Mouse (Mus musculus): ENCODE results near the gene Mvp. TPM values are rescaled to one million over a fixed set of nuclear protein-coding genes. Genes with fewer than 3 reads are reported as not detected.
A peak's percentile ranks its signal among the peaks of the same experiment; 100 is the strongest.

Mvp gene
- polyA plus RNA-seq, 1 experiment from 2014 or later = 3.0 TPM

GRCm38 (mm10) chr7:126976878-126977459, 37.5 kb downstream of the Mvp start:
- no peaks in the 10 kb centered on the region for H3K9me3 ChIP-seq (replicated peaks)
- H3K27ac ChIP-seq (replicated peaks) = peak overlapping the region; percentile 99
- H3K27me3 ChIP-seq (ENCODE audit: low read depth, poor library complexity, severe bottlenecking) = no peaks in the 10 kb centered on the region
- WGBS = 29% methylated on average over 14 of the region's 14 CpGs
- peaks cover 17% of the 10 kb centered on the region for H3K4me1 ChIP-seq
- peaks cover 39% of the 10 kb centered on the region for H3K36me3 ChIP-seq
- no peak for DNase-seq (ENCODE audit: low spot score)
- peak overlapping the region; percentile 99 for H3K4me3 ChIP-seq

GRCm38 (mm10) chr7:126975950-126976866, 38.2 kb downstream of the Mvp start, which contains the start of gene Cdiptos:
Gene Cdiptos (minus strand): TSS chr7:126976098.
- H3K4me3 ChIP-seq = peak within 1 kb of the TSS; percentile 99
- H3K27ac ChIP-seq (replicated peaks) = peak within 1 kb of the TSS; percentile 99
- no peaks in the 10 kb centered on the region for H3K9me3 ChIP-seq (replicated peaks)
- no peaks in the 10 kb centered on the region for H3K27me3 ChIP-seq (ENCODE audit: low read depth, poor library complexity, severe bottlenecking)
- peaks cover 17% of the 10 kb centered on the region for H3K4me1 ChIP-seq
- under 1% methylated on average over 55 of the region's 55 CpGs for WGBS
- peak; percentile 97 for DNase-seq (ENCODE audit: low spot score)
- peaks cover 36% of the 10 kb centered on the region for H3K36me3 ChIP-seq

GRCm38 (mm10) chr7:126975893-126975949, 38.7 kb downstream of the Mvp start, which contains the start of gene Cdipt:
Gene Cdipt (plus strand): TSS chr7:126975914.
- H3K36me3 ChIP-seq = peaks cover 31% of the 10 kb centered on the region
- peak within 1 kb of the TSS; percentile 99 for H3K27ac ChIP-seq (replicated peaks)
- no peak for DNase-seq (ENCODE audit: low spot score)
- no peaks in the 10 kb centered on the region for H3K9me3 ChIP-seq (replicated peaks)
- WGBS = 0% methylated on average over 1 of the region's 1 CpGs
- peaks cover 17% of the 10 kb centered on the region for H3K4me1 ChIP-seq
- no peaks in the 10 kb centered on the region for H3K27me3 ChIP-seq (ENCODE audit: low read depth, poor library complexity, severe bottlenecking)
- peak within 1 kb of the TSS; percentile 99 for H3K4me3 ChIP-seq

- Histone ChIP-seq H3K4me3 (peak overlapping the region; percentile 99), H3K27ac (replicated peaks) (peak overlapping the region; percentile 99), H3K4me1 (peaks cover 17% of the 10 kb centered on the region), H3K27me3 (ENCODE audit: low read depth, poor library complexity, severe bottlenecking) (no peaks in the 10 kb centered on the region), H3K9me3 (replicated peaks) (no peaks in the 10 kb centered on the region), H3K36me3 (peaks cover 30% of the 10 kb centered on the region)
- no peak for DNase-seq (ENCODE audit: low spot score)
- WGBS = 19% methylated on average over 8 of the region's 8 CpGs
Measured at GRCm38 (mm10) chr7:126975493-126975892, 38.9 kb downstream of the Mvp start.

GRCm38 (mm10) chr7:126967361-126967760, 47.1 kb downstream of the Mvp start:
- Histone ChIP-seq H3K27ac (replicated peaks) (no peak overlapping the region), H3K36me3 (peaks cover 10% of the 10 kb centered on the region; the same call in 1 of the 2 replicates), H3K27me3 (ENCODE audit: low read depth, poor library complexity, severe bottlenecking) (peaks cover 21% of the 10 kb centered on the region), H3K4me1 (peaks cover 11% of the 10 kb centered on the region), H3K4me3 (no peak overlapping the region), H3K9me3 (replicated peaks) (no peaks in the 10 kb centered on the region)
- DNase-seq (ENCODE audit: low spot score) = no peak
- 70% methylated on average over 6 of the region's 6 CpGs for WGBS

GRCm38 (mm10) chr7:126965568-126965967, 48.9 kb downstream of the Mvp start:
- no peak overlapping the region for H3K27ac ChIP-seq (replicated peaks)
- no peak overlapping the region for H3K4me3 ChIP-seq
- DNase-seq (ENCODE audit: low spot score) = no peak
- H3K4me1 ChIP-seq = peaks cover 11% of the 10 kb centered on the region
- peaks cover 11% of the 10 kb centered on the region; the same call in 1 of the 2 replicates for H3K36me3 ChIP-seq
- H3K9me3 ChIP-seq (replicated peaks) = no peaks in the 10 kb centered on the region
- peaks cover 35% of the 10 kb centered on the region for H3K27me3 ChIP-seq (ENCODE audit: low read depth, poor library complexity, severe bottlenecking)
- WGBS = 86% methylated on average over 3 of the region's 3 CpGs

GRCm38 (mm10) chr7:126963548-126964286, 50.7 kb downstream of the Mvp start:
- H3K4me3 ChIP-seq = peak overlapping the region; percentile 22
- peak; percentile 39 for DNase-seq (ENCODE audit: low spot score)
- no peaks in the 10 kb centered on the region for H3K9me3 ChIP-seq (replicated peaks)
- 30% methylated on average over 19 of the region's 19 CpGs for WGBS
- peaks cover 8% of the 10 kb centered on the region; the same call in 1 of the 2 replicates for H3K36me3 ChIP-seq
- H3K27ac ChIP-seq (replicated peaks) = no peak overlapping the region
- peaks cover 35% of the 10 kb centered on the region for H3K27me3 ChIP-seq (ENCODE audit: low read depth, poor library complexity, severe bottlenecking)
- H3K4me1 ChIP-seq = peaks cover 11% of the 10 kb centered on the region

GRCm38 (mm10) chr7:126961965-126962364, 52.5 kb downstream of the Mvp start:
- Histone ChIP-seq H3K27me3 (ENCODE audit: low read depth, poor library complexity, severe bottlenecking) (peaks cover 35% of the 10 kb centered on the region), H3K27ac (replicated peaks) (no peak overlapping the region), H3K36me3 (peaks cover 4% of the 10 kb centered on the region; the same call in 1 of the 2 replicates), H3K9me3 (replicated peaks) (no peaks in the 10 kb centered on the region), H3K4me3 (no peak overlapping the region), H3K4me1 (peaks cover 7% of the 10 kb centered on the region)
- 79% methylated on average over 4 of the region's 4 CpGs for WGBS
- no peak for DNase-seq (ENCODE audit: low spot score)

- Histone ChIP-seq H3K4me1 (peaks cover 7% of the 10 kb centered on the region), H3K4me3 (no peak overlapping the region), H3K36me3 (0 out of 2 replicates have a peak, but pooled peaks cover 3% of the 10 kb centered on the region), H3K27me3 (ENCODE audit: low read depth, poor library complexity, severe bottlenecking) (peaks cover 35% of the 10 kb centered on the region), H3K27ac (replicated peaks) (no peak overlapping the region), H3K9me3 (replicated peaks) (no peaks in the 10 kb centered on the region)
- DNase-seq (ENCODE audit: low spot score) = no peak
- 85% methylated on average over 5 of the region's 5 CpGs for WGBS
Measured at GRCm38 (mm10) chr7:126961095-126961494, 53.3 kb downstream of the Mvp start.

GRCm38 (mm10) chr7:126959780-126960179, 54.6 kb downstream of the Mvp start:
- WGBS = 79% methylated on average over 9 of the region's 9 CpGs
- H3K27me3 ChIP-seq (ENCODE audit: low read depth, poor library complexity, severe bottlenecking) = peaks cover 35% of the 10 kb centered on the region
- H3K4me1 ChIP-seq = peaks cover 7% of the 10 kb centered on the region
- DNase-seq (ENCODE audit: low spot score) = no peak
- no peak overlapping the region for H3K27ac ChIP-seq (replicated peaks)
- H3K4me3 ChIP-seq = no peak overlapping the region
- 0 out of 2 replicates have a peak, but pooled peaks cover 3% of the 10 kb centered on the region for H3K36me3 ChIP-seq
- H3K9me3 ChIP-seq (replicated peaks) = no peaks in the 10 kb centered on the region

GRCm38 (mm10) chr7:126955125-126955524, 59.3 kb downstream of the Mvp start:
- 73% methylated on average over 3 of the region's 3 CpGs for whole genome bisulfite sequencing

GRCm38 (mm10) chr7:126952646-126953045, 61.8 kb downstream of the Mvp start:
- peaks cover 54% of the 10 kb centered on the region for H3K27me3 ChIP-seq (ENCODE audit: low read depth, poor library complexity, severe bottlenecking)
- H3K27ac ChIP-seq (replicated peaks) = no peak overlapping the region
- 0% methylated on average over 8 of the region's 8 CpGs for WGBS

More at GRCm38 (mm10) chr7:126955125-126955524, 59.3 kb downstream of the Mvp start:
- H3K27me3 ChIP-seq (ENCODE audit: low read depth, poor library complexity, severe bottlenecking) = peaks cover 34% of the 10 kb centered on the region
- DNase-seq (ENCODE audit: low spot score) = no peak
- no peak overlapping the region for H3K4me3 ChIP-seq
- H3K4me1 ChIP-seq = peaks cover 20% of the 10 kb centered on the region
- H3K9me3 ChIP-seq (replicated peaks) = no peaks in the 10 kb centered on the region
- no peaks in the 10 kb centered on the region for H3K36me3 ChIP-seq
- no peak overlapping the region for H3K27ac ChIP-seq (replicated peaks)

More at GRCm38 (mm10) chr7:126952646-126953045, 61.8 kb downstream of the Mvp start:
- Histone ChIP-seq H3K4me1 (peaks cover 37% of the 10 kb centered on the region), H3K4me3 (peak overlapping the region; percentile 66; the same call in 1 of the 2 replicates), H3K9me3 (replicated peaks) (no peaks in the 10 kb centered on the region), H3K36me3 (no peaks in the 10 kb centered on the region)
- no peak for DNase-seq (ENCODE audit: low spot score)
